Mouse (Mus musculus): ENCODE results near the gene Unc13a.
A peak's percentile ranks its signal among the peaks of the same experiment; 100 is the strongest.

The Unc13a gene

DNA sequence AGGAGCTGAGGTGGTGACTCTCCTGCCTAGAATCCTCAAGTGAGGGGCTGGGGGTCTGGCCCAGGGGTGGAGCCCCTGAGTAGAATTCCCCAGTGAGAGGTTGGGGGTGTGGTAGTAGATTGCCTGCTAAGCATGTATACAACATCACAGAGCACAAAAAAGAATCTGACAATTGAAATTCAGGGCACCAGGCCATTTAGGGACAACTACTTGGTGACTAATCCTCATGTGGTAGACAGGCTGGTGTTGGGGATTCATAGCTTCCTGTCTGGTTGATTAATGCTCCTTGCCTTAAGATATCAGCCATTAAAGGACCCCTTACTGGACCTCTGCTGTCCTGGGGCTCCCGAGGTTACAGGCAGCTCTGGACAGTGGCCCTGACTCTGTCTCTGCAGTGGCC lies 92.5 kb downstream of the Unc13a start:
- DNase-seq, result no peak

GRCm38 (mm10) chr8:71577856-71578387 lies 93.6 kb downstream of the Unc13a start:
- peak; percentile 52 for DNase-seq

GRCm38 (mm10) chr8:71575020-71575419 lies 96.5 kb downstream of the Unc13a start:
- DNase-seq, result no peak

GRCm38 (mm10) chr8:71574426-71574825 lies 97.1 kb downstream of the Unc13a start:
- DNase-seq, result no peak
